Mouse (Mus musculus) intestine, embryonic 15.5 days (tissue): Measurements from ENCODE around the gene Mrpl21. TPM values are rescaled to one million over a fixed set of nuclear protein-coding genes. Genes with fewer than 3 reads are reported as not detected.
A peak's percentile ranks its signal among the peaks of the same experiment; 100 is the strongest.

ENCODE experiments used
- ATAC-seq: fragments of 200-750 bp; cut with Nextera tagmentation; 2 replicates; pipeline ENCODE4 v1.8.0; 2017; ENCODE audit warnings: moderate TSS enrichment, moderate library complexity
- H3K27ac ChIP-seq: fragments of 300-500 bp; sonication (generic); 2 replicates; pipeline ENCODE4 v1.5.1; 2015; ENCODE audit warnings: mild to moderate bottlenecking, inconsistent platforms
- H3K27me3 ChIP-seq: fragments of 300-500 bp; sonication (generic); replicated peaks from 2 replicates; pipeline ENCODE4 v1.6.1; 2015; ENCODE audit warnings: inconsistent platforms
- H3K36me3 ChIP-seq: fragments of 300-500 bp; sonication (generic); 2 replicates; pipeline ENCODE4 v1.6.1; 2015; ENCODE audit warnings: inconsistent platforms
- H3K4me1 ChIP-seq: fragments of 300-500 bp; sonication (generic); replicated peaks from 2 replicates; pipeline ENCODE4 v1.6.1; 2015; ENCODE audit warnings: inconsistent platforms
- H3K4me2 ChIP-seq: fragments of 300-500 bp; sonication (generic); replicated peaks from 2 replicates; pipeline ENCODE4 v1.6.1; 2015; ENCODE audit warnings: mild to moderate bottlenecking, inconsistent platforms
- H3K4me3 ChIP-seq: fragments of 300-500 bp; sonication (generic); replicated peaks from 2 replicates; pipeline ENCODE4 v1.5.1; 2015; ENCODE audit warnings: inconsistent platforms
- H3K9ac ChIP-seq: fragments of 300-500 bp; sonication (generic); 2 replicates; pipeline ENCODE4 v1.6.1; 2015; ENCODE audit warnings: inconsistent platforms
- H3K9me3 ChIP-seq: fragments of 300-500 bp; sonication (generic); 2 replicates; pipeline ENCODE4 v1.6.1; 2016; ENCODE audit warnings: inconsistent platforms
- WGBS: fragments of 180-500 bp; shearing (Covaris S2); methylation state at CpG from one replicate; pipeline ENCODE4 v1.1.7; 2015; 5-methylcytosine and 5-hydroxymethylcytosine counted together
- polyA plus RNA-seq: library from polyadenylated mRNA; unstranded; fragments of >200 nt; fragmentation: Nextera tagmentation; extraction: Ambion mirVana; gene quantifications from 2 replicates; pipeline ENCODE4 v1.2.1, GENCODE M21; 2015

Gene Mrpl21
- polyA plus RNA-seq, 1 experiment from 2014 or later, result 138 TPM

DNA sequence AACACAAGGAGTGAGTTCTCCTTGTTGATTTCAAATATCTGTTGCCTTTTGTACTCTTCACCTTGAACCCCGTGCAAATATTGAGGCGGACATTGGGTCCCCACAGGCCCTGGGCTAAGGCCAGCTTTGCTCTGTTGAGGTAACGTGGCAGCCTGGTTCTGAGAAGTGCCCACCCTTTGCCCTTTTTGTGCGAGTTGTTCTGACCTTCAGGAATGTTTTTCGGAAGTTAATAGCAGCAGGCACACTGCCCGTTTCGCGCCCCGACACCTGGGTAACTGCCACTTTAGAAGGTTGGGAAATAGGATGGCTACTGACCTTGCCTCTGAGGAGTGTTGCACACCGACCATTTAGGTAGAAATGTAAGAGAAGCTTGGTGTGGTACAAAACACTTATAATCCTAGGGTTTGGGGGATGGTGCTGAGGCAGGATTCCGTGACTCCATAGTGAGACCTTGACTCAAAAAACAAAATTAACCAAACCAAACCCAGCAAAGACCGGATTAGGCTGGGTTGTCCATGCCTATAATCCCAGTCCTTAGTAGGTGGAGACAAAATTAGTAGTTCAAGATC lies 43.9 kb downstream of the Mrpl21 start:
- WGBS, result 82% methylated on average over 12 of the region's 12 CpGs
- no peak overlapping the region for H3K9ac ChIP-seq

DNA sequence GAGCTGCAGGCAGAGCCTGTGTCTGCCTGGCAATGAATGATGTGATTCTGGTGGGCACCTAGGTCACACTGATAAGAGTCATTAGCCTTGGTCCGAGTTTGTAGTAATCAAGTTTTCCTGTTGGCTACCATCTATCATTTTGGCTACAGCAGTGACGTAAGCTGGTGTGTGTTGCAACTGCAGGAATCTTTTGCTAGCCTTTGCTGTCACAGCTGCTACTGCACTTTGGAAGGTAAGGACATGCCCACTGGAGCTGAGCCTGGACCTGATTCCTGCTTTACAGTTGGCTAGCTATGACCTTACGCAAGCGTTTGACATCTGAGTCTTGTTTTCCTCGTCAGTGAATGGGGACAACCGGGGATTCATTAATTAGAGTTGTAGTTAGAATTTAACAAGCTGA lies 50.5 kb downstream of the Mrpl21 start:
- H3K4me2 ChIP-seq, result no peak overlapping the region
- 72% methylated on average over 6 of the region's 6 CpGs for WGBS
- H3K36me3 ChIP-seq, result no peaks in the 10 kb centered on the region
- H3K9ac ChIP-seq, result no peak overlapping the region
- no peak for ATAC-seq
- H3K4me1 ChIP-seq, result 0 out of 2 replicates have a peak, but pooled peaks cover 22% of the 10 kb centered on the region
- H3K9me3 ChIP-seq, result no peaks in the 10 kb centered on the region
- no peak overlapping the region for H3K4me3 ChIP-seq
- H3K27me3 ChIP-seq, result no peaks in the 10 kb centered on the region
- H3K27ac ChIP-seq, result peak overlapping the region; percentile 70

More for the DNA sequence above, 43.9 kb downstream of the Mrpl21 start:
- Histone ChIP-seq H3K4me1 (peaks cover 36% of the 10 kb centered on the region), H3K4me2 (peak overlapping the region; percentile 97), H3K36me3 (no peaks in the 10 kb centered on the region), H3K9me3 (no peaks in the 10 kb centered on the region), H3K27me3 (no peaks in the 10 kb centered on the region), H3K27ac (0 out of 2 replicates have a peak overlapping the region, but pooled peaks have one; percentile 94), H3K4me3 (no peak overlapping the region)
- ATAC-seq, result no peak

DNA sequence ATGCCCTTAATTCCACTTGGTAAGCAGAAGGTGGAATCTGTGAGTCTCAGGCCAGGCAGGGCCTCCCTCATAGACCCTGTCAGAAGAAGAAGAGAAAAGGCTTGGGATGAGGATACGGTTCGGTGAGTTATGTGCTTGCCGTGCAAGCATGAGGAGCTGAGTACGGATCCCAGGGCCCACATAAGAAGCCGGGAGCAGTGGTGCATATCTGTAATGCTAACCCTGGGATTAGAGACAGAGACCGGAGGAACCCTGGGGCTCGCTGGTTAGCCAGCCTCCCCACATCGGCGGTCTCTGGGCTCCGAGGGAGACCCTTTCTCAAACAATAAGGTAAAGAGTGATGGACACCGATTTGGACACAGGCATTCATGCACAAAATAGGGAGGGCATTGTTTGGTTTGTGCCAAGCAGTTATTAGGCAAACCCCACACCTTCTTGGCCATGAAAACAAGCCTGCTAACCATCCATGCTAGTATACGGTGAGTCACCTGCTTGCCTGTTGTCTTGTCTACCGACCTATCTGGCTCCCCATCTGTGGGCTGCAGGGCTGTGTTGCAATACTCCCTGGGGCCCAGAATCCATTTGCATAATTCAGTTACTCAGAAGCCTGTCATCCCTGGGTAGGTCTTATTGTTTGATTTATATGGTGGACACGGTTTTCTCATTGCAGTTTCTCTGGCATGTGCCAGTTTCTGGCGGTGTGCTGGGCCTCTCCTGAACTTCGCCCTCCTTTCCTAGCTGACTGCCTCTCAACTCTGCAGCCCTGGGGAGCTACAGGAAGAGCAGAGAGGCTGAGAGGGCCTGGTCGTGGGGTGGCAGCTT lies 51.2 kb downstream of the Mrpl21 start:
- Histone ChIP-seq H3K9me3 (no peaks in the 10 kb centered on the region), H3K27ac (peak overlapping the region; percentile 70), H3K4me3 (no peak overlapping the region), H3K36me3 (no peaks in the 10 kb centered on the region), H3K4me1 (0 out of 2 replicates have a peak, but pooled peaks cover 22% of the 10 kb centered on the region), H3K4me2 (peak overlapping the region; percentile 28), H3K9ac (no peak overlapping the region), H3K27me3 (no peaks in the 10 kb centered on the region)
- WGBS, result 69% methylated on average over 17 of the region's 17 CpGs
- ATAC-seq, result peak; percentile 87

DNA sequence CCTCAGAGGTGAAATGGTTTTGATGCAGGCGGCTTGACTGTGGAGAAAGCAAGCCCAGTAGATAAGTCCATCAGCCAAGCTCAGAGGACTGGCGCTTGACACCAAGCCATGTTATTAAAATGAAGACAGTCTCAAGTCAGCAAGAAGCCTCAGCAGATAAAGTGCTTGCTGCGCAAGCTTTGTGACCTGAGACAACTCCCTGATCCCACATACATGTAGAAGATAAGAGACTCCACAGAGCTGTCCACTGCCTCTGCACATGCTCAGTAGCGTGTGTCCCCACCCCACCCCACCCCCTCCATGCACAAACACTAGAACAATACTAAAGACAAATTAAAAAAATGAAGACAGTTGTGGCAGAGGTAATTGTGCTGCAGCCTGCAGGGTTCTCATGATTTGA lies 51.8 kb downstream of the Mrpl21 start:
- peak overlapping the region; percentile 70 for H3K27ac ChIP-seq
- no peaks in the 10 kb centered on the region for H3K36me3 ChIP-seq
- H3K4me1 ChIP-seq, result 0 out of 2 replicates have a peak, but pooled peaks cover 22% of the 10 kb centered on the region
- peak overlapping the region; percentile 28; the same call in 1 of the 2 replicates for H3K4me2 ChIP-seq
- H3K27me3 ChIP-seq, result no peaks in the 10 kb centered on the region
- H3K4me3 ChIP-seq, result no peak overlapping the region
- peak; percentile 44 for ATAC-seq
- no peak overlapping the region for H3K9ac ChIP-seq
- H3K9me3 ChIP-seq, result no peaks in the 10 kb centered on the region
- 72% methylated on average over 4 of the region's 4 CpGs for WGBS

DNA sequence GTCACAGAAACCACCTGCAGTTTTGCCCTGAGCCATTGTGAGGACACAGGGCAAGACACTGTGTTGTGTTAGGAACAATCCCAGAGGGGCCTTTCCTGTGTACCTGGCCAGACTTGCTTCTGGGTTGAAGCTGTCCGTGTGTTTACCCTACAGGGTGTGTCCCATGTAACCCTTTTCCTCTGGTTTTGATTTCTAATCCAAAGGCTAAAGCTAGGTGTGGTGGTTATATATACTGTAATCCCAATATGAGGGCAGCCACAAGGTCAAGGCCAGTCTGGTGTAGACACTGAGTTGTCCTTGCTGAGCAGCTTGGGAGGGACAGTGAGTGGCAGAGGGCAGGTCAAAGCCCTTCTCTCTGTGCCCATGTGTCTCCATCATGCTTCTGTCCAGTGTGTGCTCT lies 53.2 kb downstream of the Mrpl21 start:
- H3K4me2 ChIP-seq, result no peak overlapping the region
- H3K27ac ChIP-seq, result no peak overlapping the region
- no peaks in the 10 kb centered on the region for H3K36me3 ChIP-seq
- no peak for ATAC-seq
- H3K4me1 ChIP-seq, result 0 out of 2 replicates have a peak, but pooled peaks cover 22% of the 10 kb centered on the region
- no peaks in the 10 kb centered on the region for H3K9me3 ChIP-seq
- WGBS, result 55% methylated on average over 1 of the region's 1 CpGs
- H3K4me3 ChIP-seq, result no peak overlapping the region
- no peaks in the 10 kb centered on the region for H3K27me3 ChIP-seq
- no peak overlapping the region for H3K9ac ChIP-seq

DNA sequence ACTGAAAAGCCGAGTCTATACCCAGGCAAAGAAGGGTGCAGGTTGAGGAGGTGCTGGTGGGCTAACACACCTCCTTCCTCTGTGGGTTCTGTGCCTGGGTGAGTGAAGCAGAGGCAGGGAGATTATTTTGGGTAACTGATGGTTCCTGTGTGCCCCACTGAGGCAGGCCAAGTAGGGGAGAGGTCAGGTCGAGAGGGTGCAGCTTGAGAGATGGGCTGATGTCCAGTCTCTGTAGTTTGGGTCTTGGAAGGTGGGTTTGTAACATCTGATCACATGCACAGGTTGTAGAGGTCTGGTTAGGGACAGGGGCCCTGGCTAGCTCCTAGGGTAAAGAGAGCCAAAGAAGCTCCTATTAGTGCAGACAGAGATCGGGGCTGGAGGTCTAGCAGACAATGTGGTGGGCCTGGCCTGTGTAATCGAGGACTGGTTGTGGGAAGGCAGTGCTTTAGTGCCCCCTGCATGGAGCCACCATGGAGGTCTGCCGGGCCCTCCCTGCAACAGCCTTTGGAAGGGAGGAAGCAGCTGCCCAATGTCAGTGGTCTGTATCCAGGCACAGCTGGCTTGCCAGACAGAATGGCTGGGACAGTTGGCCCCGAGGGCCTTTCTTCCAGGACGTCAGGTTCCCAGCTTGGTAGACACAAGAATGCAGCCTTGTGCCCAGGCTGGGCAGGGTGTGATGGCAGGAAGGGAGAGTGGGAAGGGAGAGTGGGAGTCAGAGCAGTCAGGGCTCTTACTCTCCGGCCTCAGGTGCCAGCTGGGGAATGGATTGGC lies 54.0 kb downstream of the Mrpl21 start:
- no peak overlapping the region for H3K4me3 ChIP-seq
- ATAC-seq, result no peak
- H3K36me3 ChIP-seq, result no peaks in the 10 kb centered on the region
- WGBS, result 57% methylated on average over 8 of the region's 8 CpGs
- H3K4me2 ChIP-seq, result no peak overlapping the region
- 0 out of 2 replicates have a peak, but pooled peaks cover 22% of the 10 kb centered on the region for H3K4me1 ChIP-seq
- no peaks in the 10 kb centered on the region for H3K9me3 ChIP-seq
- H3K27me3 ChIP-seq, result no peaks in the 10 kb centered on the region
- no peak overlapping the region for H3K27ac ChIP-seq
- H3K9ac ChIP-seq, result no peak overlapping the region

DNA sequence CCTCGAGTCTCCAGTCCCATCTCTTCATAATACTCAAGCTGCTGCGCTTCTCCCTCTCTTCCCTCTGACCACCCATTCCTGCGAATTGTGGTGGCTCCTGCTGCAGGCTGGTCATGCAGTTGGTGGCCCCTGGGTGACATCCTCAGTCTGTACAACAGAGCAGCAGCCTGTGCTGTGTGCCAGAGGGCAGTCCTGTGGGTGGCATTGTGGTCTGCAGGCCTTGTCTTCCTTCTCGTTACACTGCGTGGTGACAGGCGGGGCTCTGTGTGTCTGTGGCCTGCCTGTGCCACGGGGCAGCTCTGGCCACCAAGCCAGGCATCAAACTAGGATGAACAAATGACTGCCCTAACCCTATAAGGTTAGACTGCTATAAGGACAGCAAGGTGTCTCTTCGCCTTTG lies 56.5 kb downstream of the Mrpl21 start:
- no peak overlapping the region for H3K4me3 ChIP-seq
- 84% methylated on average over 8 of the region's 8 CpGs for WGBS
- H3K4me2 ChIP-seq, result no peak overlapping the region
- no peak overlapping the region for H3K27ac ChIP-seq
- H3K4me1 ChIP-seq, result 0 out of 2 replicates have a peak, but pooled peaks cover 11% of the 10 kb centered on the region
- H3K9ac ChIP-seq, result no peak overlapping the region
- no peak for ATAC-seq
- H3K36me3 ChIP-seq, result no peaks in the 10 kb centered on the region
- H3K27me3 ChIP-seq, result no peaks in the 10 kb centered on the region
- H3K9me3 ChIP-seq, result no peaks in the 10 kb centered on the region

DNA sequence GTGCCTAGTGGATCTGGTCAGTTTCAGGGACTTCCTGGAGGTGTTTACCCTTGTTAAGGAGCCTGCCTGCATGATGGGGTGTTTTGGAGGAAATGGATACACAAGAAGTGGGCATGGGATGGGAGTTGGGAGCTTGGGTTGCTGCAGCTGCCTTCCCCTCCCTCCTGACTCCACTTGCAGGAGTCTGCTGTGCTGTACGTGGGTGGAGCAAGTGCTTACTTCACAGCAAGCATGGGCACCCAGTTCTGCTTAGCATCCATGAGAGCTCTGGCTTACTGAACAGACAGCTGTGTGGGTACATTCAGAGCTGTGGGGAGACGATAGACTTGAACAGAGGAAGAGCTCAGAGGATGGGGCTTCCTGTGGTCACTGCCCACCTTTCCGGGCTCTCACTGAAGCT lies 58.3 kb downstream of the Mrpl21 start:
- H3K27me3 ChIP-seq, result no peaks in the 10 kb centered on the region
- no peak for ATAC-seq
- WGBS, result 60% methylated on average over 3 of the region's 3 CpGs
- H3K9ac ChIP-seq, result no peak overlapping the region
- H3K9me3 ChIP-seq, result no peaks in the 10 kb centered on the region
- no peak overlapping the region for H3K4me3 ChIP-seq
- H3K27ac ChIP-seq, result no peak overlapping the region
- no peaks in the 10 kb centered on the region for H3K36me3 ChIP-seq
- 0 out of 2 replicates have a peak, but pooled peaks cover 6% of the 10 kb centered on the region for H3K4me1 ChIP-seq
- H3K4me2 ChIP-seq, result no peak overlapping the region

Other genes starting within 250 kb of the Mrpl21 start
- gene Ighmbp2, start 116 bp downstream of the Mrpl21 start, polyA plus RNA-seq, result 7.7 and 8.8 TPM in 2 replicates
- 30.8 and 31.8 TPM in 2 replicates for gene Cpt1a, start 39.4 kb downstream of the Mrpl21 start, polyA plus RNA-seq
- gene Tesmin, start 106.0 kb downstream of the Mrpl21 start, polyA plus RNA-seq, result 0.24 and 0.27 TPM in 2 replicates
- 15.6 and 16.4 TPM in 2 replicates for gene Gal, start 131.6 kb downstream of the Mrpl21 start, polyA plus RNA-seq